18 mouse cellular contexts compared by ENCODE assay signal in the genomic region with DNA sequence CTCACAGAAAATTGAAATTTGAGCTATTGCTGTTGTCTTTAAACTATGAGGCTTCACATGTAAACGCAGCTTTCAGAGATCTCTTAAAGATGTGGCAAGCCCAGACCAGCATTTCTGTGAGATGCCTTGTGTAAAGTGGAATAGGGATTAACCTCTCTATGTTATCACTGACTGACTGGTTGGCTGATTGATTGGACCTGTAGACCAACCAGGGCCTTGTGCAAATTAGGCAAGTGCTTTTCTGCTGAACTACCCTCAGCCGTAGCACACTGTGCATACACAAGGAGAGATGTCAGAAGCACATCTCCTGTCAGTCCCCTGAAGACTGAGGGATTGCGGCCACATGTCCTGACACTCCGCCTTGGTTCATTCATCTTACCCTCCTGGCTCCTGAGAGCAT. TPM values are rescaled to one million over a fixed set of nuclear protein-coding genes. Genes with fewer than 3 reads are reported as not detected.
DNase-seq lines count a peak whose midpoint lies in the region; ATAC-seq and TF ChIP-seq lines count a peak whose summit lies in the region.
"Had no signal": no experiment of that assay in that cellular context is flagged by ENCODE, and none has a peak within 500 bp of the region (broad histone marks: within the 10 kb centered on the region; RNA-seq: fewer than 3 reads in every experiment).

No protein-coding gene starts in this region.

- H3K9ac ChIP-seq in forebrain, embryonic 12.5 days, result no peak overlapping the region
- H3K9ac ChIP-seq in forebrain, embryonic 14.5 days (ENCODE audit: low read length), result no peak overlapping the region
- no peak overlapping the region for H3K9ac ChIP-seq in stomach, embryonic 15.5 days
- no peak overlapping the region for H3K9ac ChIP-seq in stomach, postnatal 0 days (ENCODE audit: low read length)
- H3K9ac ChIP-seq in liver, embryonic 14.5 days (replicated peaks), result 0 out of 2 replicates have a peak overlapping the region, but pooled peaks have one; percentile 5
- H3K9ac ChIP-seq in neural tube, embryonic 15.5 days (replicated peaks), result 0 out of 2 replicates have a peak overlapping the region, but pooled peaks have one; percentile 5
- H3K9ac ChIP-seq: lung, embryonic 14.5 days; neural tube, embryonic 12.5 days had no signal

- H3K4me3 ChIP-seq in forebrain, embryonic 12.5 days (replicated peaks), result no peak overlapping the region
- H3K4me3 ChIP-seq in forebrain, embryonic 14.5 days (ENCODE audit: low read depth, low read length), result no peak overlapping the region
- no peak overlapping the region for H3K4me3 ChIP-seq in stomach, embryonic 15.5 days (replicated peaks)
- H3K4me3 ChIP-seq in stomach, postnatal 0 days (ENCODE audit: low read depth, low read length), result no peak overlapping the region
- no peak overlapping the region for H3K4me3 ChIP-seq in liver, embryonic 14.5 days (ENCODE audit: insufficient read depth in 1 of 2, low read depth in 2 of 2, low read length in 2 of 2)
- no peak overlapping the region for H3K4me3 ChIP-seq in neural tube, embryonic 15.5 days (replicated peaks)
- H3K4me3 ChIP-seq: layer of hippocampus, adult 2 months; neural tube, embryonic 12.5 days had no signal

- H3K4me1 ChIP-seq in forebrain, embryonic 12.5 days, result peaks cover 29% of the 10 kb centered on the region
- peaks cover 7% of the 10 kb centered on the region; the same call in 1 of the 2 replicates for H3K4me1 ChIP-seq in forebrain, embryonic 14.5 days (ENCODE audit: control insufficient read depth, insufficient read depth, low read length)
- H3K4me1 ChIP-seq in stomach, embryonic 15.5 days, result 0 out of 2 replicates have a peak, but pooled peaks cover 7% of the 10 kb centered on the region
- H3K4me1 ChIP-seq in stomach, postnatal 0 days (replicated peaks; ENCODE audit: control insufficient read depth, insufficient read depth), result no peaks in the 10 kb centered on the region
- H3K4me1 ChIP-seq in liver, embryonic 14.5 days (replicated peaks; ENCODE audit: control insufficient read depth in 2 of 2, insufficient read depth in 2 of 2, low read length in 1 of 2), result peaks cover 49 to 54% of the 10 kb centered on the region in 2 experiments
- peaks cover 14% of the 10 kb centered on the region for H3K4me1 ChIP-seq in neural tube, embryonic 15.5 days
- H3K4me1 ChIP-seq: neural tube, embryonic 12.5 days had no signal

- no peaks in the 10 kb centered on the region for H3K9me3 ChIP-seq in forebrain, embryonic 12.5 days
- H3K9me3 ChIP-seq in forebrain, embryonic 14.5 days (replicated peaks; ENCODE audit: control insufficient read depth, low read length), result no peaks in the 10 kb centered on the region
- no peaks in the 10 kb centered on the region for H3K9me3 ChIP-seq in stomach, embryonic 15.5 days
- H3K9me3 ChIP-seq in stomach, postnatal 0 days (ENCODE audit: control insufficient read depth, low read length), result no peaks in the 10 kb centered on the region
- H3K9me3 ChIP-seq in liver, embryonic 14.5 days (ENCODE audit: control insufficient read depth, low read length), result no peaks in the 10 kb centered on the region
- no peaks in the 10 kb centered on the region for H3K9me3 ChIP-seq in neural tube, embryonic 15.5 days (replicated peaks)
- H3K9me3 ChIP-seq: neural tube, embryonic 12.5 days had no signal

- H3K27me3 ChIP-seq in forebrain, embryonic 12.5 days, result no peaks in the 10 kb centered on the region
- H3K27me3 ChIP-seq in forebrain, embryonic 14.5 days (replicated peaks; ENCODE audit: control insufficient read depth, insufficient read depth, low read length), result no peaks in the 10 kb centered on the region
- no peaks in the 10 kb centered on the region for H3K27me3 ChIP-seq in stomach, embryonic 15.5 days (replicated peaks)
- H3K27me3 ChIP-seq in stomach, postnatal 0 days (ENCODE audit: control insufficient read depth, insufficient read depth, low read length), result no peaks in the 10 kb centered on the region
- H3K27me3 ChIP-seq in liver, embryonic 14.5 days (ENCODE audit: control insufficient read depth, insufficient read depth, low read length), result no peaks in the 10 kb centered on the region
- H3K27me3 ChIP-seq in neural tube, embryonic 15.5 days (replicated peaks), result no peaks in the 10 kb centered on the region
- H3K27me3 ChIP-seq: neural tube, embryonic 12.5 days had no signal

- TF ChIP-seq CTCF in stomach, postnatal 0 days (IDR thresholded peaks at IDR 0.05; ENCODE audit: low read depth), result no peak
- no peak for TF ChIP-seq CTCF in liver, embryonic 14.5 days (IDR thresholded peaks at IDR 0.05; ENCODE audit: low read depth)

- H3K27ac ChIP-seq in forebrain, embryonic 12.5 days, result peak overlapping the region; percentile 56; the same call in 1 of the 2 replicates
- H3K27ac ChIP-seq in forebrain, embryonic 14.5 days (ENCODE audit: low read depth, low read length), result no peak overlapping the region
- no peak overlapping the region for H3K27ac ChIP-seq in stomach, embryonic 15.5 days
- no peak overlapping the region for H3K27ac ChIP-seq in stomach, postnatal 0 days (replicated peaks)
- peak overlapping the region; percentile 70 for H3K27ac ChIP-seq in liver, embryonic 14.5 days
- H3K27ac ChIP-seq in neural tube, embryonic 15.5 days (replicated peaks), result peak overlapping the region; percentile 63
- H3K27ac ChIP-seq: layer of hippocampus, adult 2 months; neural tube, embryonic 12.5 days had no signal

- DNase-seq in forebrain, embryonic 14.5 days (ENCODE audit: low spot score), result no peak
- DNase-seq in stomach, postnatal 0 days (ENCODE audit: low spot score), result no peak
- DNase-seq in liver, embryonic 14.5 days (ENCODE audit: low read depth in 3 of 3, low spot score in 3 of 3), result no peak
- no peak for DNase-seq in left cerebral cortex, postnatal 14 days (ENCODE audit: low spot score in 2 of 2)
- no peak for DNase-seq in layer of hippocampus, adult 18-20 months (ENCODE audit: low spot score in 2 of 2)
- DNase-seq: adrenal gland, postnatal 14 days; cerebellum, adult 11-12 months; embryo, embryonic 11 days; gastrocnemius, postnatal 14 days; kidney, adult 2 months; lung, embryonic 14.5 days; right cerebral cortex, adult 18-20 months; thymus, postnatal 25 days had no signal

- no peaks in the 10 kb centered on the region for H3K36me3 ChIP-seq in forebrain, embryonic 12.5 days (replicated peaks)
- no peaks in the 10 kb centered on the region for H3K36me3 ChIP-seq in forebrain, embryonic 14.5 days (ENCODE audit: control insufficient read depth, insufficient read depth, low read length)
- no peaks in the 10 kb centered on the region for H3K36me3 ChIP-seq in stomach, embryonic 15.5 days
- no peaks in the 10 kb centered on the region for H3K36me3 ChIP-seq in stomach, postnatal 0 days (ENCODE audit: control insufficient read depth, insufficient read depth, low read length)
- no peaks in the 10 kb centered on the region for H3K36me3 ChIP-seq in liver, embryonic 14.5 days (replicated peaks; ENCODE audit: control insufficient read depth, insufficient read depth, low read depth)
- H3K36me3 ChIP-seq in neural tube, embryonic 15.5 days, result no peaks in the 10 kb centered on the region
- H3K36me3 ChIP-seq: neural tube, embryonic 12.5 days had no signal

- ATAC-seq in forebrain, embryonic 12.5 days (ENCODE audit: low FRiP score), result no peak
- no peak for ATAC-seq in forebrain, embryonic 14.5 days
- 0 out of 2 replicates have a peak, but pooled peaks have one; percentile 54 for ATAC-seq in stomach, embryonic 15.5 days (ENCODE audit: insufficient read depth, low FRiP score, low read depth)
- no peak for ATAC-seq in stomach, postnatal 0 days (ENCODE audit: low FRiP score, low TSS enrichment)
- ATAC-seq in liver, embryonic 14.5 days (ENCODE audit: insufficient read depth), result peak; percentile 39
- no peak for ATAC-seq in neural tube, embryonic 15.5 days (ENCODE audit: low FRiP score)

- 70% methylated on average over 4 of the region's 4 CpGs for WGBS in forebrain, embryonic 12.5 days
- 69% methylated on average over 4 of the region's 4 CpGs for WGBS in forebrain, embryonic 14.5 days
- 45% methylated on average over 4 of the region's 4 CpGs for WGBS in stomach, embryonic 15.5 days
- WGBS in stomach, postnatal 0 days, result 55% methylated on average over 4 of the region's 4 CpGs
- WGBS in liver, embryonic 14.5 days (ENCODE audit: insufficient replicate concordance), result 65% methylated on average over 4 of the region's 4 CpGs
- WGBS in neural tube, embryonic 15.5 days, result 74% methylated on average over 4 of the region's 4 CpGs

- intact Hi-C loops in left cerebral cortex, postnatal 14 days (cut with DNase I), result no loop called here

- H3K4me2 ChIP-seq in forebrain, embryonic 12.5 days, result no peak overlapping the region
- H3K4me2 ChIP-seq in forebrain, embryonic 14.5 days (ENCODE audit: low read length), result no peak overlapping the region
- no peak overlapping the region for H3K4me2 ChIP-seq in stomach, embryonic 15.5 days
- H3K4me2 ChIP-seq in stomach, postnatal 0 days (replicated peaks; ENCODE audit: low read depth), result no peak overlapping the region
- peak overlapping the region; percentile 53 for H3K4me2 ChIP-seq in liver, embryonic 14.5 days (ENCODE audit: low read depth)
- H3K4me2 ChIP-seq in neural tube, embryonic 15.5 days, result no peak overlapping the region
- H3K4me2 ChIP-seq: lung, embryonic 14.5 days; neural tube, embryonic 12.5 days had no signal

- TF ChIP-seq EP300 in stomach, postnatal 0 days (optimal IDR thresholded peaks at IDR 0.05), result no peak
- no peak for TF ChIP-seq EP300 in liver, embryonic 14.5 days (IDR thresholded peaks at IDR 0.05; ENCODE audit: low read depth)

RNA-seq across cellular contexts. Expression of a gene that starts 29.9 kb away (rescaled TPM):
- polyA plus RNA-seq in forebrain, embryonic 12.5 days (2016; fragmentation: Nextera tagmentation; extraction: Ambion mirVana), result 16.6 and 17.8 TPM in 2 replicates
- 16.9 and 21.0 TPM in 2 replicates for polyA plus RNA-seq in forebrain, embryonic 14.5 days (2014; fragmentation: Nextera tagmentation; extraction: Ambion mirVana)
- polyA plus RNA-seq in stomach, embryonic 15.5 days (2015; fragmentation: Nextera tagmentation; extraction: Ambion mirVana), result 2.7 and 3.3 TPM in 2 replicates
- 1.6 and 1.8 TPM in 2 replicates for polyA plus RNA-seq in stomach, postnatal 0 days (2015; fragmentation: Nextera tagmentation; extraction: Ambion mirVana)
- 1.6 and 2.1 TPM in 2 replicates for polyA plus RNA-seq in liver, embryonic 14.5 days (2012; rRNA removed)
- 2.1 and 2.3 TPM in 2 replicates for polyA plus RNA-seq in liver, embryonic 14.5 days (2014; fragmentation: Nextera tagmentation; extraction: Ambion mirVana)
- polyA plus RNA-seq in neural tube, embryonic 15.5 days (2015; fragmentation: Nextera tagmentation; extraction: Ambion mirVana), result 21.3 and 24.0 TPM in 2 replicates
- total RNA-seq in left cerebral cortex, postnatal 14 days (2021), result 10 to 100 TPM; 74.2 to 75.5 TPM
- total RNA-seq in layer of hippocampus, adult 18-20 months (2021), result 10 to 100 TPM; 73.1 to 82.3 TPM

Comparison
In these comparisons a context has a peak if more than half of its experiments do, and no peak if none do; other contexts are left out.
1. ATAC-seq: peak in stomach, embryonic 15.5 days (single experiment) and liver, embryonic 14.5 days (single experiment); none in forebrain, embryonic 12.5 days (single experiment), forebrain, embryonic 14.5 days (single experiment), stomach, postnatal 0 days (single experiment) and neural tube, embryonic 15.5 days (single experiment).
2. H3K27ac ChIP-seq: peak in forebrain, embryonic 12.5 days (single experiment), liver, embryonic 14.5 days (single experiment) and neural tube, embryonic 15.5 days (single experiment); none in forebrain, embryonic 14.5 days (single experiment), stomach, embryonic 15.5 days (single experiment) and stomach, postnatal 0 days (single experiment).
3. H3K9ac ChIP-seq: peak in liver, embryonic 14.5 days (single experiment) and neural tube, embryonic 15.5 days (single experiment); none in forebrain, embryonic 12.5 days (single experiment), forebrain, embryonic 14.5 days (single experiment), stomach, embryonic 15.5 days (single experiment) and stomach, postnatal 0 days (single experiment).